Mouse (Mus musculus): ENCODE measurements around the gene Ap3b1. TPM values are rescaled to one million over a fixed set of nuclear protein-coding genes. Genes with fewer than 3 reads are reported as not detected.
A peak's percentile ranks its signal among the peaks of the same experiment; 100 is the strongest.

The Ap3b1 gene
- total RNA-seq, 2 experiments from 2014 or later, result 22.5 to 23.6 TPM

DNA sequence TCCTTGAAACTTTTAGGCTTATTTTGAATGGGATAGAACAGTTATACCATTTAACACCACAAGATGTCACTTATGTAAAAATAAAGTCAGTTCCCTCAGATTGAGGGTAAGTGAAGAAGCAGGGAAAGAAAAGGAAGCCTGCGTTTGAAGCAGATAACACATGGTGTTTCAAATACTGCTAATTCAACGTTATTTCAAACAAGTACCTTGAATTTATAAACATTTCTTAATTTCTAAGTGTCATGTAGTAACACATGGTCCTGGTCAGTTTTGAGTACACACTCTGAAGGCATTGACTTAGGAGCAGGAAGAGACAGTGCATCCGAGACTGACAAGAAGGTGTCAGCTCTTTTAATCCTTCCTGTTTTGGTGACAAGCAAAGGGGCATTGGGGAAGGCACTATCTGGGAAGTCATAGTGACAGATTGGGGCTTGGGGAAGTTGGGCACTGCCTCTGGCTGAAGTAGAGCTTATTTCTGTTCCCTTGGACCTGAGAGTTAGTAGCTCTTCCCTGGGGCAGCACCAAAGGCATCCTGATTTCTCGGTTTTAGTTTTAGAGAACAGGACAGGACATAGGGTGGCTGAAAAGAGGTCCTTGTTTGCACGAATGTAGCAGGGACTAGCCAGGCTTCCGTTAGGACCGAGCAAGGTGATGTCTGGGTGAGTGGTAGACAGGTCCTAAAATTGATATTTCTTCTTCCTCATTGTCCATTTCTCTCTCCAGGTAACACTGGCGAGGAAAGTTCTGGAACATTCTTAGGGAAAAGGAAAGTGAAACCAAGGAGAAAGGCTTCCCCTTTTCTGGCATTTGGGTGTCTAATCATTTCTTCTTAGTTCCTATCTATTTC, 23.3 kb downstream of the Ap3b1 start:
- intact Hi-C loops (cut with DNase I), result loop anchor here (5.0 to 10.0 kb wide), 2 partner anchors 63 to 560 kb away; no protein-coding TSS in a partner anchor
- peak; percentile 60 for TF ChIP-seq CTCF (IDR thresholded peaks at IDR 0.05)
- DNase-seq, result no peak
- peak overlapping the region; percentile 78 for H3K27ac ChIP-seq
- peak overlapping the region; percentile 62 for H3K4me3 ChIP-seq

- no peak overlapping the region for H3K4me3 ChIP-seq
- no peak overlapping the region for H3K27ac ChIP-seq
- TF ChIP-seq CTCF (IDR thresholded peaks at IDR 0.05), result no peak
Observed at GRCm38 (mm10) chr13:94384931-94385570, 26.3 kb downstream of the Ap3b1 start.

GRCm38 (mm10) chr13:94388566-94388965, 29.8 kb downstream of the Ap3b1 start:
- H3K27ac ChIP-seq, result no peak overlapping the region
- no peak for DNase-seq
- no peak for TF ChIP-seq CTCF (IDR thresholded peaks at IDR 0.05)
- H3K4me3 ChIP-seq, result no peak overlapping the region
- intact Hi-C loops (cut with DNase I), result loop anchor here (10.0 kb wide), 1 partner anchor 56 kb away; no protein-coding TSS in a partner anchor

More at GRCm38 (mm10) chr13:94384931-94385570, 26.3 kb downstream of the Ap3b1 start:
- intact Hi-C loops (cut with DNase I), result loop anchor here (5.0 to 10.0 kb wide), 2 partner anchors 60 to 557 kb away; no protein-coding TSS in a partner anchor
- DNase-seq, result no peak

- DNase-seq, result no peak
- Histone ChIP-seq H3K27ac (no peak overlapping the region), H3K4me3 (no peak overlapping the region)
- TF ChIP-seq CTCF (IDR thresholded peaks at IDR 0.05), result no peak
- intact Hi-C loops (cut with DNase I), result loop anchor here (10.0 kb wide), 1 partner anchor 55 kb away; no protein-coding TSS in a partner anchor
Observed at GRCm38 (mm10) chr13:94389541-94389940, 30.8 kb downstream of the Ap3b1 start.

DNA sequence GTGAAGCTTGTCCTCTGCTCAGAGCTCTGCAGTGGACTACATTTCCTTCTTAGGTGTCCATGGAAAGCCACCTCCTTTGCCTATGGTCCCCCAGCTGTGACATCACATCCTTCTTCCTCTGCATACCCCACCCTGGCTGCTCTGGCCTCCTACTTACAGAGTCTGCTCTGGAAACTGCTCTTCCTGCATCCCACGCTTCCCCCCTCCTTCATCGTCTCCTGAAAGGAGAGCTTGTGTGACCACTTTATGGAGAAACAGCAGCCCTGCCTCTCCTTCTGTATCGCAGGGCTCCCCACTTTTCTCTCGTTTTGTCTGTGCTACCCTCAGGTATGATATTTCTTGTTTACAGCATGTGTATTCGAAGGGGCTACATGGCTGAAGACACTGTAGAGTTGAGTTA, 33.5 kb downstream of the Ap3b1 start:
- no peak for DNase-seq
- Histone ChIP-seq H3K4me3 (no peak overlapping the region), H3K27ac (no peak overlapping the region)
- intact Hi-C loops (cut with DNase I), result no loop called here
- TF ChIP-seq CTCF (IDR thresholded peaks at IDR 0.05), result no peak

DNA sequence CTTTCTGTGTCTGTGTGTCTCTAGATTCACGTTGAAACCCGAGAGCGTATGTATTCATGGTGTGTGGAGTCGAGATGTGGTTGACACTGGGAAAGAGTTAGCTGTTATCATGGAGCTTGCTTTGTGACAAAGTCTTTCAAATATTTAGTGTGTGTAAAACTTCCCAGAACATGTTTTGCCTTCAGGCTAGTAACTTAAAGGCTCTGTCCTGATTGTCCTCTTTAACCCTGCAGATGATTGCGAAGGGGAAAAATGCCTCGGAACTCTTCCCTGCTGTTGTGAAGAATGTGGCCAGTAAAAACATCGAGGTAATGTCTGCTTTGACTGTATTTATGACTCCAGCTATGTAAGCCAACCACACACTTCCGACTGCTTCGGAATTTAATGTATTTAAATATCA, 35.7 kb downstream of the Ap3b1 start:
- no peak for DNase-seq
- no peak overlapping the region for H3K27ac ChIP-seq
- TF ChIP-seq CTCF (IDR thresholded peaks at IDR 0.05), result no peak
- H3K4me3 ChIP-seq, result no peak overlapping the region
- intact Hi-C loops (cut with DNase I), result no loop called here

- TF ChIP-seq CTCF (IDR thresholded peaks at IDR 0.05), result no peak
- Histone ChIP-seq H3K4me3 (no peak overlapping the region), H3K27ac (peak overlapping the region; percentile 24)
- peak; percentile 82 for DNase-seq
- intact Hi-C loops (cut with DNase I), result no loop called here
Observed at GRCm38 (mm10) chr13:94395763-94396162, 37.0 kb downstream of the Ap3b1 start.

- no peak for TF ChIP-seq CTCF (IDR thresholded peaks at IDR 0.05)
- Histone ChIP-seq H3K4me3 (no peak overlapping the region), H3K27ac (peak overlapping the region; percentile 24)
- intact Hi-C loops (cut with DNase I), result no loop called here
- no peak for DNase-seq
Observed at GRCm38 (mm10) chr13:94396392-94396920, 37.7 kb downstream of the Ap3b1 start.

- no peak for TF ChIP-seq CTCF (IDR thresholded peaks at IDR 0.05)
- DNase-seq, result peak; percentile 35
- Histone ChIP-seq H3K27ac (peak overlapping the region; percentile 41), H3K4me3 (no peak overlapping the region; the same call in 1 of the 2 replicates)
- intact Hi-C loops (cut with DNase I), result no loop called here
Observed at GRCm38 (mm10) chr13:94398568-94399374, 40.0 kb downstream of the Ap3b1 start.

DNA sequence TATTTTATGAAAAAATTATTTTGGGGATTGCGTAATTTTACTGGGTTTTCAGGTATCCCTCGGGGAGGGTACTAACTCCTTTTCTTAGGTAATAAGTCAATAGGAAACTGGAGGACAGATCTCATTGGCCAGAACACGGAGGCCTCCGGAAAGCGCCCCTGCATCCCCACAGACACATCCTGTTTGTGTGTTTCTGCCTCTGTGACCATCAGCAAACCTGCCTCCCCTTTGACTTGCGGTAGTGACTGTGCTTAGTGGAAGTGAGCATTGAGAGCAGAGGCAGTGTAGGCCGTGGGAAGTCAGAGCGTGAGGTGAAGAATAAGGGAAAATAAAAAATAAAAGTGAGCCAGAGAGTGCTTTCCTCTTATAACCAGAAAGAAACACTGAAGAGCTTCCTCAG, 41.7 kb downstream of the Ap3b1 start:
- intact Hi-C loops (cut with DNase I), result no loop called here
- no peak for DNase-seq
- no peak for TF ChIP-seq CTCF (IDR thresholded peaks at IDR 0.05)
- Histone ChIP-seq H3K4me3 (no peak overlapping the region), H3K27ac (no peak overlapping the region)

DNA sequence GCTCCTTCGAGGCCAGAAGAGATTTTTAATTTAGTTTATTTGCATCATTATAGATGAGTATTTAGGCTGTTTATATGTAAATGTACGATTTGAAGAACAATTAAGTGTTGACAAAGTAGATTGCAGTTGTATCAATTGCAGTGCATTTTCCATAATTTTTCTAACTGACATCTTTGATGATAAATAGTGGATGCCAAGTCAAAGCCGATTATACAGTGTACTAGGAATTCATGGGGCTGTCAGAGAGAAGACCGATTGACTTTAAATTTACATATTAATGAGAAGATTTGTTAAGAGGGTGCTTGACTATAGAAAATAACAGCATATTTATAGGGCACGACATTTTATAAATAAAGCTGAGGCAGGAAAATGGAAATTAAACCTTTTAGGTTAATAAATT, 64.8 kb downstream of the Ap3b1 start:
- H3K27ac ChIP-seq, result no peak overlapping the region
- no peak for DNase-seq
- no peak overlapping the region for H3K4me3 ChIP-seq
- intact Hi-C loops (cut with DNase I), result no loop called here
- no peak for TF ChIP-seq CTCF (IDR thresholded peaks at IDR 0.05)

DNA sequence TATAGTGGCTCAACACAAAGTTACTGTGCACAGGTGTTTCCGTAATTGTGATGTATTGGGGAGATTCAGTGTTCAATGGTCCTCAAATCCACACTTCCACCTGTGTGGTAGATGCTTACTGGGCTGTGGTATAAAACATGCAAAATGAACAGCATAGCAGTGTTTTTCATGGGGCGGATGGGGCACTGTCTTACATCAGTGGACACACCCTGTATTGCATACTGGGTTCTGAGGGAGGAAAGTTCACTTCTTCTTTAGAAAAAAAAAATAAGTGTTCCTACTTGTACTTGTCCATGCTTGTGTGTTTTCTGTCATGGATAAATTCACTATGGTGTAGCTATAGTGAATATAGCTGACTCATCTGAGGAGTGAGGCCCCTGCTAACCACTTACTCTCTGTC, 70.8 kb downstream of the Ap3b1 start:
- intact Hi-C loops (cut with DNase I), result no loop called here
- Histone ChIP-seq H3K4me3 (no peak overlapping the region), H3K27ac (no peak overlapping the region)
- no peak for DNase-seq
- TF ChIP-seq CTCF (IDR thresholded peaks at IDR 0.05), result no peak
